Mouse (Mus musculus): ENCODE measurements around the gene Clec4a4. TPM values are rescaled to one million over a fixed set of nuclear protein-coding genes. Genes with fewer than 3 reads are reported as not detected.
"Not testable (repeated sequence)": the region's sequence is repeated elsewhere in the genome, so short reads cannot be mapped to it uniquely, and the experiment has no call there.

Clec4a4 gene
- polyA plus RNA-seq (2012; rRNA removed) = not detected in 2 replicates

DNA sequence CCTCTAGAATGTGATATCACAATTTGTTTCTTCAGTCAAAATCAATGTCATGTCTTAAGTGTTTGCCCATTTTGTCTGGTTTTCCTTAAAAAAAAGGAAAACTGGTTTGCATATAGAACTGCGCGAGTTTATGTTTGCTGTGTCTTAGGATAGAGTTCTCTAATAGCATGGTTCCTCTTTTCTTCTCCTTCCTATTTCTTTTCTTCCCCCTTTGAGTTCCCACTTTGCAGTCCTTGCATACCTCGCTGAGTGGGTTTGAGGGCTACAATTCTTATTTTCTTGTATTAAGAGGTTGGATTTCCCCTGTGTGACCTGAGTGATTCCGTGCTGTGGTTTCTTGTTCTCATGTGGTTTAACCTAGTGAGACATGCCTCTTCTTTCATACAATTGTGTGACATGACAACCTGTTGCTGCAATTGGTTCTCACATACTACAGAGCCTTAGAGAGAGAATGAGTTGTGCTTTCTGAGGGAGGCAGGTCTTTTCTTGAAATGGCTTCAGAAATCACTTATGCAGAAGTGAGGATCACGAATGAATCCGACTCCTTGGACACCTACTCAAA, at the start of gene Clec4a4:
Gene Clec4a4, plus strand, starts transcription at position 492 of the 562 bp plus-strand sequence.
- no peaks in the 10 kb centered on the region for H3K4me1 ChIP-seq (ENCODE audit: control insufficient read depth, insufficient read depth, low read length)
- WGBS = 72% methylated on average over 6 of the region's 6 CpGs
- TF ChIP-seq POLR2A (IDR thresholded peaks at IDR 0.05; ENCODE audit: borderline replicate concordance, extremely low read depth, low read depth, low read length) (no peak), CTCF (IDR thresholded peaks at IDR 0.05; ENCODE audit: insufficient read depth, low read length) (no peak)
- H3K4me3 ChIP-seq (replicated peaks; ENCODE audit: extremely low read depth, low read depth, low read length) = no peak within 1 kb of the TSS
- no peak for DNase-seq

DNA sequence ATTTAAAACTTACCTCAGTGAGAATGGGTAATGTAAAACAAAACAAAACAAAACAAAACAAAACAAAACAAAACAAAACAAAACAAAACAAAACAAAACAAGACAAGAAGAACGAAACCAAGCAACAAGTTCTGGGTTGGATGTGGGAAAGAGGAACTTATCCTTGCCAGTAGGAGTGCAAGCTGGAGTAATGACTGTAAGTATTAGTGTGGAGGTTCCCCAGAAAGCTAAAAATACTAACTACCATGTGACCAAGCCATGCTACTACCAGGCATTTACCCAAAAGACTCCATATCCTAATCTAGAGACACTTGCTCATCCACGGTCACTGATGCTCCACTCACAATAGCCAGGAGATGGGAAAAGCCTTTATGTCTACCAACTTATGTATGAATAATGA, 43.4 kb upstream of the Clec4a4 start:
- H3K4me1 ChIP-seq (ENCODE audit: control insufficient read depth, insufficient read depth, low read length) = no peaks in the 10 kb centered on the region
- no peak for DNase-seq
- WGBS = 70% methylated on average over 2 of the region's 2 CpGs
- H3K4me3 ChIP-seq (replicated peaks; ENCODE audit: extremely low read depth, low read depth, low read length) = no peak overlapping the region
- TF ChIP-seq POLR2A (IDR thresholded peaks at IDR 0.05; ENCODE audit: borderline replicate concordance, extremely low read depth, low read depth, low read length) = no peak
- no peak for TF ChIP-seq CTCF (IDR thresholded peaks at IDR 0.05; ENCODE audit: insufficient read depth, low read length)

DNA sequence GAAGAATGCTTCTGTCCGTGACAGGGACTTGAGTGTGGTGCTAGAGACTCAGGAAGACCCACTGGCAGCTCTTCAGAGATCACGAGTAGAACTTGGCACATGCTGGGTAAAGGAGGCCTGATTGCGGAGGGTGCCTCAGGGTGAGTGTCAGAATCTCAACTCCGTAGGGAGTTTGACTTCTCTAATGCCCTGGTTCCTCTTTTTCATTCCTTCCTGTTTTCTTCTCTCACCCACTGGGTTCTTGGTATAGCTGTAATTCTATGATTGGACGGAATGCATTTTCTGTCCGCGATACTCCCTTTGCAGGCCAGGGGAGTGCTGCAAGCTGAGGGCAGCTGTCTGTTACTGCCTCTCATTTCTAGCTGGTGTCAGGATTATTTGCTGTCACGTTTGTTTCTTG, 37.8 kb upstream of the Clec4a4 start, which contains the start of gene Clec4a3:
Gene Clec4a3, plus strand, starts transcription at position 115 of the 400 bp plus-strand sequence.
- Histone ChIP-seq H3K4me3 (replicated peaks; ENCODE audit: extremely low read depth, low read depth, low read length) (peak within 1 kb of the TSS; percentile 29), H3K4me1 (ENCODE audit: control insufficient read depth, insufficient read depth, low read length) (no peaks in the 10 kb centered on the region)
- WGBS = 61% methylated on average over 8 of the region's 8 CpGs
- DNase-seq = no peak
- TF ChIP-seq CTCF (IDR thresholded peaks at IDR 0.05; ENCODE audit: insufficient read depth, low read length) (no peak), POLR2A (IDR thresholded peaks at IDR 0.05; ENCODE audit: borderline replicate concordance, extremely low read depth, low read depth, low read length) (peak; percentile 40; the same call in 1 of the 2 replicates)

DNA sequence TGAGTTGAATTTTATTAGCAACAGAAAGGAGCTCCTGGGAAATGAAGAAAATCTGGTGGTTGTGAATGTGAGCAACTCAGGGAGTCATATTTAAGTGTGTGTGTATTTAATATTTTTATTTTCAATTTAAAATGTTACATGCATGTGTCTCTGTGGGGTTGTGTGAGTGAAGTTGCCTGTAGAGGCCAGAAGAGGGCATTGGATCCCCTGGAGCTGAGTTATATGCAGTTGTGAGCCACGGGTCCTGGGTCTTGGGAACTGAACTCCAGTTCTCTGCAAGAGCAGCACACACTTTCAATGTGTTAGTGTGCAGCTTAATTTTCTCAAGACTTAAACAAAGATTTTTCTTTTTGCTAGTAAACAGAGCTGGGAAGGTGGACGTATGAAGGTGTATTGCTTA, 25.6 kb upstream of the Clec4a4 start:
- WGBS = 72% methylated on average over 2 of the region's 2 CpGs
- Histone ChIP-seq H3K4me1 (ENCODE audit: control insufficient read depth, insufficient read depth, low read length) (no peaks in the 10 kb centered on the region), H3K4me3 (replicated peaks; ENCODE audit: extremely low read depth, low read depth, low read length) (no peak overlapping the region)
- TF ChIP-seq POLR2A (IDR thresholded peaks at IDR 0.05; ENCODE audit: borderline replicate concordance, extremely low read depth, low read depth, low read length) = no peak
- no peak for DNase-seq

DNA sequence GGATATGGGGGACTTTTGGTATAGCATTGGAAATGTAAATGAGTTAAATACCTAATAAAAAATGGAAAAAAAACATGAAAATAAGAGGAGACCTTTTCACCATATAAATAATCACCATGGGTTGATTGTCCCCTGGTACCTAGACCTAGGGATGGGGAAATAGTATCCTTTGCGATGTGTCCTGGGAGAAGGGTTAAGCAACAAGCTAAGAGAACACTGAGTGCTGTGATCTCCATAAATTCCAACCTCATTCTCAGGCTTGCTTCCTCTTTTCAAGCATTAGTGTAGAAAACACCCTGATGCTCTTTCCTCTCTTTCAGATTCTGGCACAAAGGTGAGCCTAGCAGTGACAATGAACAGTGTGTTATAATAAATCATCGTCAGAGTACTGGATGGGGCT, 21.1 kb upstream of the Clec4a4 start:
- Histone ChIP-seq H3K4me1 (ENCODE audit: control insufficient read depth, insufficient read depth, low read length) (no peaks in the 10 kb centered on the region), H3K4me3 (replicated peaks; ENCODE audit: extremely low read depth, low read depth, low read length) (no peak overlapping the region)
- WGBS = 74% methylated on average over 2 of the region's 2 CpGs
- DNase-seq = no peak
- TF ChIP-seq CTCF (IDR thresholded peaks at IDR 0.05; ENCODE audit: insufficient read depth, low read length) (no peak), POLR2A (IDR thresholded peaks at IDR 0.05; ENCODE audit: borderline replicate concordance, extremely low read depth, low read depth, low read length) (no peak)

DNA sequence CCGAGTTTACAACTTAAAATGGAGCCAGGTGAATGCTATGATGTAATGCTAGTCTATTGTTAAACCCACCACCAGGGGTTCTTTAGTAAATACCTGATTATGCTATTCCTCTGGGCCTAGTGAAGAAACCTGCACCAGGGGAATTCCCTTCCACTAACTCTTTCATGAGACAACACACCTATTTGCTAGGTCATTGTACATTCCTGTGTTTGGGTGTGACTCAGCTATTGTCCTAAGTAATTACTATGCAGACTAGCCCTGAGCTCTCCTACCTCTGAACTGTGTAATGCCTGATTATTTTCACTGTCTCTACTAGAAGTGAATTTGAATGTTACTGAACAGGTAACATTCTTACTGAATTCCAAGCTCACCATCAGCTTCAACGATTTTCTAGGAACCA, 14.5 kb downstream of the Clec4a4 start:
- not testable (repeated sequence) for DNase-seq; H3K4me1 ChIP-seq (ENCODE audit: control insufficient read depth, insufficient read depth, low read length); H3K4me3 ChIP-seq (replicated peaks; ENCODE audit: extremely low read depth, low read depth, low read length)
- 67% methylated on average over 2 of the region's 2 CpGs for WGBS

DNA sequence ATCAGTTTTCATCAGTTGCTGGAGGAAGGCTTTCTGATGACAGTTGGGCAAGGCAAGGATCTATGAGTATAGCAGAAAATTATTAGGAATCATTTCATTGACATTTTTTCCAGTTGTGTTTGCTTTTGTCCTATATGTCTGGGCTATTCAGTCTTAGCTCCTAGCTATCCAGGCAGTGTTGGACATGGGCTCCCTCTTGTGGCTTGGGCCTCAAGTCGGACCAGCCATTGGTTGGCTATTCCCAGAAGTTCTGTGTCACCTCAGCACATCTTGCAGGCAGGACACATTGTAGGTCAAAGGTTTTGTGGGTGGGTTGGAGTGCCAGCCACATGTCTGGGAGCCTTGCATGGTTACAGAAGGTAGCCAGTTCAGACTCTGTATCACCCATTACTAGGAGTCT, 15.4 kb downstream of the Clec4a4 start:
- TF ChIP-seq POLR2A (IDR thresholded peaks at IDR 0.05; ENCODE audit: borderline replicate concordance, extremely low read depth, low read depth, low read length) = no peak
- TF ChIP-seq CTCF (IDR thresholded peaks at IDR 0.05; ENCODE audit: insufficient read depth, low read length) = no peak
- H3K4me1 ChIP-seq (ENCODE audit: control insufficient read depth, insufficient read depth, low read length) = no peaks in the 10 kb centered on the region
- DNase-seq = no peak
- WGBS = 45% methylated on average over 1 of the region's 1 CpGs
- no peak overlapping the region for H3K4me3 ChIP-seq (replicated peaks; ENCODE audit: extremely low read depth, low read depth, low read length)

DNA sequence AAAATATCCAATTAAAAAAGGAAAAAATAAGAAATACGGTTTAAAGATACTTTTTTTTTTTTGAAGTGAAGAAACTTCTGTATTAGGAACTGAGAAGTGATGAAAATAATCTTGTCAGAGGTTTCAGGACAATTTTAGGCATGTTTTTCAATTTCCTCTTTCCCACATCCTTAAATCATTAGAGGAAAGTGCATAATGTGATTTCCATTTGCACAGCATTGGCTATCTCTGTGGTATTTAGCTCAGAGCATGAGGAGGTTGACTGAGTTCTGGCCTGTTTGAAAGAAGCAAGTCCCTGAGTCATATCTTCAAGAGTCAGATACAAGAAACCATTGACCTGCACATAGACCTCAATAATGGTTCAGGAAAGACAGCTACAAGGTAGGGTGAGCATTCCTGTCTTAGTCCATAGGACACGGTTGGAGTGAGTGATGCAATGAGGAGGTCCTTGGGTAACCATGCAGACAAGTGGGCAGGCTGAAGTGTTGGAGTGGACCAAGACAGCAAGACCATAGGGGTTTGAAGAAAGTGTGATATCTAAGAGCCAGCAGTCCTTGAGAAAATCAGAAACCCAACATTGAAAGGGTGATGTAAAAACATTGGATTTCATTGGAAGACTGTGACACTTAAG, 59.7 kb downstream of the Clec4a4 start, which contains the start of gene Clec4b1:
Gene Clec4b1, plus strand, starts transcription at position 221 of the 631 bp plus-strand sequence.
- Histone ChIP-seq H3K4me1 (ENCODE audit: control insufficient read depth, insufficient read depth, low read length) (no peaks in the 10 kb centered on the region), H3K4me3 (replicated peaks; ENCODE audit: extremely low read depth, low read depth, low read length) (no peak within 1 kb of the TSS)
- TF ChIP-seq CTCF (IDR thresholded peaks at IDR 0.05; ENCODE audit: insufficient read depth, low read length) (no peak), POLR2A (IDR thresholded peaks at IDR 0.05; ENCODE audit: borderline replicate concordance, extremely low read depth, low read depth, low read length) (no peak)
- 76% methylated on average over 2 of the region's 2 CpGs for WGBS
- no peak for DNase-seq

Other genes starting within 250 kb of the Clec4a4 start
- 2.6 and 7.4 TPM in 2 replicates for gene Slc2a3, start 188.7 kb upstream of the Clec4a4 start, polyA plus RNA-seq (2012; rRNA removed)
- 16.5 and 19.9 TPM in 2 replicates for gene Foxj2, start 170.5 kb upstream of the Clec4a4 start, polyA plus RNA-seq (2012; rRNA removed)
- 1.9 and 3.7 TPM in 2 replicates for gene C3ar1, start 134.2 kb upstream of the Clec4a4 start, polyA plus RNA-seq (2012; rRNA removed)
- gene Necap1, start 115.9 kb upstream of the Clec4a4 start, polyA plus RNA-seq (2012; rRNA removed) = 11.5 and 16.7 TPM in 2 replicates
- gene Clec4a1, start 68.5 kb upstream of the Clec4a4 start, polyA plus RNA-seq (2012; rRNA removed) = 2.3 and 4.9 TPM in 2 replicates
- 1.7 and 4.6 TPM in 2 replicates for gene Clec4a3, start 37.9 kb upstream of the Clec4a4 start, polyA plus RNA-seq (2012; rRNA removed)
- gene Clec4b1, start 59.6 kb downstream of the Clec4a4 start, polyA plus RNA-seq (2012; rRNA removed) = 1.7 and 2.9 TPM in 2 replicates
- gene Clec4a2, start 116.1 kb downstream of the Clec4a4 start, polyA plus RNA-seq (2012; rRNA removed) = 1.9 and 7.2 TPM in 2 replicates
- not detected in 2 replicates for gene Clec4b2, start 182.5 kb downstream of the Clec4a4 start, polyA plus RNA-seq (2012; rRNA removed)
- 6.6 and 9.8 TPM in 2 replicates for gene Clec4n, start 239.5 kb downstream of the Clec4a4 start, polyA plus RNA-seq (2012; rRNA removed)